In genomic region chr4:8239306-8239670, GRCm38 (mm10) we compare ENCODE assay signal across 8 mouse cellular contexts. TPM values are rescaled to one million over a fixed set of nuclear protein-coding genes. Genes with fewer than 3 reads are reported as not detected.
DNase-seq lines count a peak whose midpoint lies in the region; ATAC-seq and TF ChIP-seq lines count a peak whose summit lies in the region.

No protein-coding gene starts in this region.

- no peak for DNase-seq in gastrocnemius, adult 2 months
- DNase-seq in gastrocnemius, adult 18-20 months (ENCODE audit: low spot score) = no peak
- peak; percentile 22 for DNase-seq in forebrain, embryonic 14.5 days (ENCODE audit: low spot score)
- DNase-seq in cerebellum, adult 9-10 months = no peak
- DNase-seq in cerebellum, adult 18-20 months = no peak

- peak overlapping the region; percentile 96 for H3K4me2 ChIP-seq in forebrain, embryonic 14.5 days (ENCODE audit: low read length)
- peak overlapping the region; percentile 66 for H3K4me2 ChIP-seq in liver, embryonic 15.5 days

- no peak for TF ChIP-seq CTCF in gastrocnemius, adult 2 months (IDR thresholded peaks at IDR 0.05)
- TF ChIP-seq CTCF in E14TG2a.4 (conservative IDR thresholded peaks at IDR 0.05; ENCODE audit: low read length) = no peak

- H3K9me3 ChIP-seq in E14TG2a.4 (ENCODE audit: low read length) = no peaks in the 10 kb centered on the region
- H3K9me3 ChIP-seq in forebrain, embryonic 14.5 days (replicated peaks; ENCODE audit: control insufficient read depth, low read length) = no peaks in the 10 kb centered on the region
- H3K9me3 ChIP-seq in liver, embryonic 15.5 days (replicated peaks) = no peaks in the 10 kb centered on the region

- peaks cover 15% of the 10 kb centered on the region for H3K4me1 ChIP-seq in E14TG2a.4 (replicated peaks; ENCODE audit: low read depth, low read length)
- H3K4me1 ChIP-seq in forebrain, embryonic 14.5 days (ENCODE audit: control insufficient read depth, insufficient read depth, low read length) = peaks cover 3% of the 10 kb centered on the region; the same call in 1 of the 2 replicates
- no peaks in the 10 kb centered on the region for H3K4me1 ChIP-seq in liver, embryonic 15.5 days (replicated peaks)

- H3K9ac ChIP-seq in forebrain, embryonic 14.5 days (ENCODE audit: low read length) = peak overlapping the region; percentile 62
- H3K9ac ChIP-seq in liver, embryonic 15.5 days = no peak overlapping the region

- peaks cover 19% of the 10 kb centered on the region for H3K27me3 ChIP-seq in E14TG2a.4 (ENCODE audit: insufficient read depth, low read length)
- no peaks in the 10 kb centered on the region for H3K27me3 ChIP-seq in forebrain, embryonic 14.5 days (replicated peaks; ENCODE audit: control insufficient read depth, insufficient read depth, low read length)
- peaks cover 18% of the 10 kb centered on the region for H3K27me3 ChIP-seq in liver, embryonic 15.5 days

- peak; percentile 66 for ATAC-seq in forebrain, embryonic 14.5 days
- peak; percentile 54; the same call in 1 of the 2 replicates for ATAC-seq in liver, embryonic 15.5 days (ENCODE audit: insufficient read depth)
- no peak for ATAC-seq in megakaryocyte, adult 5-6 weeks (ENCODE audit: poor library complexity, severe bottlenecking)

- 17% methylated on average over 11 of the region's 11 CpGs for WGBS in forebrain, embryonic 14.5 days
- WGBS in liver, embryonic 15.5 days (ENCODE audit: insufficient replicate concordance) = 23% methylated on average over 11 of the region's 11 CpGs

- H3K27ac ChIP-seq in gastrocnemius, adult 2 months = no peak overlapping the region
- H3K27ac ChIP-seq in forebrain, embryonic 14.5 days (ENCODE audit: low read depth, low read length) = no peak overlapping the region
- H3K27ac ChIP-seq in liver, embryonic 15.5 days (replicated peaks) = peak overlapping the region; percentile 51; the same call in 1 of the 2 replicates

- no peaks in the 10 kb centered on the region for H3K36me3 ChIP-seq in E14TG2a.4 (ENCODE audit: insufficient read depth, low read length)
- no peaks in the 10 kb centered on the region for H3K36me3 ChIP-seq in forebrain, embryonic 14.5 days (ENCODE audit: control insufficient read depth, insufficient read depth, low read length)
- no peaks in the 10 kb centered on the region for H3K36me3 ChIP-seq in liver, embryonic 15.5 days (replicated peaks)

- intact Hi-C loops in gastrocnemius, adult 2 months (cut with DNase I) = no loop called here

- H3K4me3 ChIP-seq in gastrocnemius, adult 2 months = peak overlapping the region; percentile 84
- peak overlapping the region; percentile 82 for H3K4me3 ChIP-seq in E14TG2a.4 (replicated peaks; ENCODE audit: low read length)
- H3K4me3 ChIP-seq in forebrain, embryonic 14.5 days (ENCODE audit: low read depth, low read length) = peak overlapping the region; percentile 53
- H3K4me3 ChIP-seq in liver, embryonic 15.5 days (replicated peaks) = peak overlapping the region; percentile 56

RNA-seq across cellular contexts. Expression of gene Car8, which starts 0.4 kb away (rescaled TPM):
- 1 to 10 TPM; 1.5 to 3.6 TPM for total RNA-seq in gastrocnemius, adult 2 months (2021)
- total RNA-seq in gastrocnemius, adult 18-20 months (2021) = 1 to 10 TPM; 1.3 to 2.9 TPM
- polyA plus RNA-seq in forebrain, embryonic 14.5 days (2014; fragmentation: Nextera tagmentation; extraction: Ambion mirVana) = 2.8 and 4.1 TPM in 2 replicates
- 5.4 and 7.5 TPM in 2 replicates for polyA plus RNA-seq in liver, embryonic 15.5 days (2015; fragmentation: Nextera tagmentation; extraction: Ambion mirVana)
- total RNA-seq in megakaryocyte, adult 5-6 weeks (2015) = 0.27 TPM in 1 of 2 replicates, not detected in the other
- not detected in 2 replicates for total RNA-seq in megakaryocyte, adult 5-6 weeks (2017)
